Mouse (Mus musculus): ENCODE data around the gene Cmas. TPM values are rescaled to one million over a fixed set of nuclear protein-coding genes. Genes with fewer than 3 reads are reported as not detected.

Cmas gene
- polyA plus RNA-seq, 1 experiment from 2014 or later, result 85.6 TPM

DNA sequence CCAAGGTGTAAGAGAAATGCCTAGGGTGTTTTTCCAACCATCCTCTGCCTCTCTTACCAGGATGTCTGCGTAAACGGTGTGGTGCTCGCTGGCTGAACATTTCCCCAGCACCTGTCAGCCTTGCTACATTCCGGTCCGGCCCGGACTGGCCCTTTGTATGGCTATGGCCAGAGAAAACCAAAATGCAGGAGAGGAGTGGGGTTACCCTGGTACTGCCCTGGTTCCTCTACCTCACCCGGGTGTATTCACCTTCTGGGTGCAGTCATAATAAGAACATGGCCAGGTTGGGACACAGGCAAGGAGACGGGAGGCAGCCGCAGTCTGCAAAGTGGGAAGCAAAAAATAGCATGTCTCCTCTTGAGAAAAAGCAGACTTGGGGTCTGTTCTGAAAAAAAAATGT lies 38.6 kb downstream of the Cmas start:
- Histone ChIP-seq H3K4me3 (ENCODE audit: low read length) (no peak overlapping the region), H3K9ac (ENCODE audit: low read depth, low read length) (no peak overlapping the region), H3K4me2 (replicated peaks; ENCODE audit: low read depth, low read length) (no peak overlapping the region), H3K4me1 (ENCODE audit: control insufficient read depth, insufficient read depth, low read length) (0 out of 2 replicates have a peak, but pooled peaks cover 7% of the 10 kb centered on the region), H3K27me3 (ENCODE audit: control insufficient read depth, insufficient read depth, low read length) (no peaks in the 10 kb centered on the region), H3K36me3 (ENCODE audit: control insufficient read depth, insufficient read depth, low read length) (no peaks in the 10 kb centered on the region), H3K9me3 (ENCODE audit: control insufficient read depth, low read length) (no peaks in the 10 kb centered on the region), H3K27ac (ENCODE audit: low read depth, low read length) (no peak overlapping the region)
- 95% methylated on average over 9 of the region's 9 CpGs for WGBS
- ATAC-seq (ENCODE audit: low FRiP score, low TSS enrichment), result no peak

DNA sequence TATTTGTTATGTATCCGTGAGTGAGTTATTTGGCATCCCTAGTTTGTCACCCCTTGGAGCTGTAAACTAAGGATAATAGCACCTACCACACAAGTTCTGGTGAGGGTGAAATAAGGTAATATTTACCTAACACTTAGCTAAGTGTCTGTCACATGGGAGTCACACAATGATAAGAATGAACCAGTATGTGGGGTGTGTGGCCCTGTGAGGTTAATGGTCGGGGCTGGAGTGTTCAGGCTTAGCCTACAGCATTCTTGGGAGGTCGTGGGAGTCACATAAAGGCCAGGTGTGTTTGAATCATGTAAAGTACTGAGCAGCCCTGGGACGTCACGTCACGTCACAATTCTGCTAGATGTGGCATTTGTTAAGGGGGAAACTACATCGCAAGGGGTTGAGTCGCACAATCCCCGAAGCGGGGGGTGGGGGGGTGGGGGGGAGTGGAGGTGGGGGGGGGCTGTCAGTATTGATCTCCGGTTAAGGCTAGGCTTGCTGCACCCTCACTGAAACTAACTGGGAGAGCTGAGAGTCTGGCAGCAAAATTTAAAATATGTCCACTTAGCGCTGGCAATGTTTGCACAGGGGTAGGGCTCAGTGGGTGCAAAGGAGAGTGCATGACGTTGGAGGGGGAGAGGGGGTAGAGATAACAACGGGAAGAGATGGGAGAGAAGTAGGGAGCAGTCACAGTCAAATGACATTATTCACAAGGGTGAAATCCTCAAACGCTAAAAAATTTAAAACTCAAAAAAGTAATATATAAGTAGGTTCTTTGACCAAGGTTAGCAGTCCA lies 39.4 kb downstream of the Cmas start:
- ATAC-seq (ENCODE audit: low FRiP score, low TSS enrichment), result no peak
- H3K4me1 ChIP-seq (ENCODE audit: control insufficient read depth, insufficient read depth, low read length), result 0 out of 2 replicates have a peak, but pooled peaks cover 7% of the 10 kb centered on the region
- no peak overlapping the region for H3K27ac ChIP-seq (ENCODE audit: low read depth, low read length)
- no peak overlapping the region for H3K4me2 ChIP-seq (replicated peaks; ENCODE audit: low read depth, low read length)
- 77% methylated on average over 15 of the region's 15 CpGs for WGBS
- no peak overlapping the region for H3K4me3 ChIP-seq (ENCODE audit: low read length)
- H3K9me3 ChIP-seq (ENCODE audit: control insufficient read depth, low read length), result no peaks in the 10 kb centered on the region
- H3K36me3 ChIP-seq (ENCODE audit: control insufficient read depth, insufficient read depth, low read length), result no peaks in the 10 kb centered on the region
- no peak overlapping the region for H3K9ac ChIP-seq (ENCODE audit: low read depth, low read length)
- no peaks in the 10 kb centered on the region for H3K27me3 ChIP-seq (ENCODE audit: control insufficient read depth, insufficient read depth, low read length)

DNA sequence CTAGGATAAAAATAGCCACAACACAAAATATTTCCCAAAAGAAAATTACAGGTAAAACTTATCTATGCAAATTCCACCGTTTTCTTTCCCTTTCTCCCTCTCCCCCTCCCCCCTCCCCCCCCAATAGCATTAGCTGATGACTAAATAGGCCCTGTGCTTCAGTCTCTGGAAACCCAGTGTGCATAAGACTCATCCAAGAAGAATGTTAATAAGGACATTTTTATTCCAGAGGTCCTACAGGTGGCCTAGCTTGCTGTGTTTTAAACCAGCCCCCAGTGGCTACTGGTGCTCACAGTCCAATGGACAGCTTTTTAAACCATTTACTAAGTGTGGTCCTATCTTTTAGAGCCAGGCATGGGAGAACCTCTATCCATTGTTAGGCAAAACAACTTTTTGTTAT lies 41.5 kb downstream of the Cmas start:
- no peak overlapping the region for H3K9ac ChIP-seq (ENCODE audit: low read depth, low read length)
- no peaks in the 10 kb centered on the region for H3K27me3 ChIP-seq (ENCODE audit: control insufficient read depth, insufficient read depth, low read length)
- no peak overlapping the region for H3K4me3 ChIP-seq (ENCODE audit: low read length)
- 78% methylated on average over 1 of the region's 1 CpGs for WGBS
- H3K4me2 ChIP-seq (replicated peaks; ENCODE audit: low read depth, low read length), result no peak overlapping the region
- H3K36me3 ChIP-seq (ENCODE audit: control insufficient read depth, insufficient read depth, low read length), result no peaks in the 10 kb centered on the region
- H3K4me1 ChIP-seq (ENCODE audit: control insufficient read depth, insufficient read depth, low read length), result peaks cover 14% of the 10 kb centered on the region; the same call in 1 of the 2 replicates
- no peak for ATAC-seq (ENCODE audit: low FRiP score, low TSS enrichment)
- no peak overlapping the region for H3K27ac ChIP-seq (ENCODE audit: low read depth, low read length)
- no peaks in the 10 kb centered on the region for H3K9me3 ChIP-seq (ENCODE audit: control insufficient read depth, low read length)

GRCm38 (mm10) chr6:142798837-142799236 lies 42.4 kb downstream of the Cmas start:
- no peak overlapping the region for H3K4me3 ChIP-seq (ENCODE audit: low read length)
- 80% methylated on average over 9 of the region's 9 CpGs for WGBS
- H3K9me3 ChIP-seq (ENCODE audit: control insufficient read depth, low read length), result no peaks in the 10 kb centered on the region
- no peak overlapping the region for H3K4me2 ChIP-seq (replicated peaks; ENCODE audit: low read depth, low read length)
- no peaks in the 10 kb centered on the region for H3K36me3 ChIP-seq (ENCODE audit: control insufficient read depth, insufficient read depth, low read length)
- no peaks in the 10 kb centered on the region for H3K27me3 ChIP-seq (ENCODE audit: control insufficient read depth, insufficient read depth, low read length)
- H3K27ac ChIP-seq (ENCODE audit: low read depth, low read length), result no peak overlapping the region
- H3K9ac ChIP-seq (ENCODE audit: low read depth, low read length), result no peak overlapping the region
- ATAC-seq (ENCODE audit: low FRiP score, low TSS enrichment), result no peak
- H3K4me1 ChIP-seq (ENCODE audit: control insufficient read depth, insufficient read depth, low read length), result peaks cover 7% of the 10 kb centered on the region; the same call in 1 of the 2 replicates

- Histone ChIP-seq H3K9me3 (ENCODE audit: control insufficient read depth, low read length) (no peaks in the 10 kb centered on the region), H3K4me2 (replicated peaks; ENCODE audit: low read depth, low read length) (no peak overlapping the region), H3K4me3 (ENCODE audit: low read length) (no peak overlapping the region), H3K36me3 (ENCODE audit: control insufficient read depth, insufficient read depth, low read length) (no peaks in the 10 kb centered on the region), H3K4me1 (ENCODE audit: control insufficient read depth, insufficient read depth, low read length) (peaks cover 7% of the 10 kb centered on the region; the same call in 1 of the 2 replicates), H3K9ac (ENCODE audit: low read depth, low read length) (no peak overlapping the region), H3K27me3 (ENCODE audit: control insufficient read depth, insufficient read depth, low read length) (no peaks in the 10 kb centered on the region), H3K27ac (ENCODE audit: low read depth, low read length) (no peak overlapping the region)
- no peak for ATAC-seq (ENCODE audit: low FRiP score, low TSS enrichment)
- WGBS, result 81% methylated on average over 7 of the region's 7 CpGs
Measured at GRCm38 (mm10) chr6:142799704-142800374, 43.4 kb downstream of the Cmas start.

DNA sequence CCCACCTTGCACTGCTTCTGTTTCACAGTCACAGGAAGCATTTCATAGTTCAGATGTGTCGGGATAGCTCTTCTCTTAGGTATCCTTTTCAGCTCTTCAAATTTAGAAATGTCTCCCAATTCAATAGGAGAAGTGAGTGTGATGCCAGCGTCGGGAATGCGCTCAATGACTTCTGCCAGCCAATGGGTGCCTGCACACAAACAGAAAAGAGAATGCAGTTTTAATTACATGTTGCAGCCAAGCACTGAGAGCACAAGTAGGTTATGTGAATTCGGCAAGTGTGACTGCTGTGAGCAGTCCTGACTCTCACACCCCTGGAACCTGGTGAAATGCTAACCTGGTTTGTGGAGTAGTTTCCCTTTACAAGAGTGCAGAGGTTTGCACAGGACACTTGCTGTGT lies 45.2 kb downstream of the Cmas start:
- ATAC-seq (ENCODE audit: low FRiP score, low TSS enrichment), result 0 out of 2 replicates have a peak, but pooled peaks have one; percentile 1
- Histone ChIP-seq H3K9me3 (ENCODE audit: control insufficient read depth, low read length) (no peaks in the 10 kb centered on the region), H3K27me3 (ENCODE audit: control insufficient read depth, insufficient read depth, low read length) (no peaks in the 10 kb centered on the region), H3K4me1 (ENCODE audit: control insufficient read depth, insufficient read depth, low read length) (peaks cover 7% of the 10 kb centered on the region; the same call in 1 of the 2 replicates), H3K9ac (ENCODE audit: low read depth, low read length) (no peak overlapping the region), H3K36me3 (ENCODE audit: control insufficient read depth, insufficient read depth, low read length) (no peaks in the 10 kb centered on the region), H3K4me2 (replicated peaks; ENCODE audit: low read depth, low read length) (no peak overlapping the region), H3K4me3 (ENCODE audit: low read length) (no peak overlapping the region), H3K27ac (ENCODE audit: low read depth, low read length) (no peak overlapping the region)
- 75% methylated on average over 5 of the region's 5 CpGs for WGBS

GRCm38 (mm10) chr6:142802617-142803525 lies 46.4 kb downstream of the Cmas start:
- Histone ChIP-seq H3K4me2 (replicated peaks; ENCODE audit: low read depth, low read length) (no peak overlapping the region), H3K27me3 (ENCODE audit: control insufficient read depth, insufficient read depth, low read length) (no peaks in the 10 kb centered on the region), H3K4me1 (ENCODE audit: control insufficient read depth, insufficient read depth, low read length) (peaks cover 7% of the 10 kb centered on the region; the same call in 1 of the 2 replicates), H3K9ac (ENCODE audit: low read depth, low read length) (no peak overlapping the region), H3K27ac (ENCODE audit: low read depth, low read length) (no peak overlapping the region), H3K4me3 (ENCODE audit: low read length) (no peak overlapping the region), H3K9me3 (ENCODE audit: control insufficient read depth, low read length) (no peaks in the 10 kb centered on the region), H3K36me3 (ENCODE audit: control insufficient read depth, insufficient read depth, low read length) (no peaks in the 10 kb centered on the region)
- peak; percentile 87 for ATAC-seq (ENCODE audit: low FRiP score, low TSS enrichment)
- WGBS, result 21% methylated on average over 11 of the region's 11 CpGs

GRCm38 (mm10) chr6:142804402-142804801 lies 47.9 kb downstream of the Cmas start, which contains the start of gene Sult6b2:
Sult6b2 (minus strand) TSS chr6:142804502.
- H3K27me3 ChIP-seq (ENCODE audit: control insufficient read depth, insufficient read depth, low read length), result no peaks in the 10 kb centered on the region
- no peak within 1 kb of the TSS for H3K9ac ChIP-seq (ENCODE audit: low read depth, low read length)
- ATAC-seq (ENCODE audit: low FRiP score, low TSS enrichment), result no peak
- H3K27ac ChIP-seq (ENCODE audit: low read depth, low read length), result no peak within 1 kb of the TSS
- no peak within 1 kb of the TSS for H3K4me2 ChIP-seq (replicated peaks; ENCODE audit: low read depth, low read length)
- peaks cover 7% of the 10 kb centered on the region; the same call in 1 of the 2 replicates for H3K4me1 ChIP-seq (ENCODE audit: control insufficient read depth, insufficient read depth, low read length)
- H3K36me3 ChIP-seq (ENCODE audit: control insufficient read depth, insufficient read depth, low read length), result no peaks in the 10 kb centered on the region
- no peaks in the 10 kb centered on the region for H3K9me3 ChIP-seq (ENCODE audit: control insufficient read depth, low read length)
- H3K4me3 ChIP-seq (ENCODE audit: low read length), result no peak within 1 kb of the TSS
